Mouse (Mus musculus): ENCODE results near the gene Slc25a10.

The Slc25a10 gene

GRCm38 (mm10) chr11:120538955-120539284 is 47.3 kb downstream of the Slc25a10 start:
- DNase-seq (ENCODE audit: low read depth in 1 of 2, low spot score in 2 of 2) = no peak

- no peak for DNase-seq (ENCODE audit: low read depth in 1 of 2, low spot score in 2 of 2)
These were observed 47.8 kb downstream of the Slc25a10 start for GRCm38 (mm10) chr11:120539285-120540014.

GRCm38 (mm10) chr11:120541907-120542306 is 50.3 kb downstream of the Slc25a10 start:
- DNase-seq (ENCODE audit: low read depth in 1 of 2, low spot score in 2 of 2) = no peak

GRCm38 (mm10) chr11:120542376-120542775 is 50.7 kb downstream of the Slc25a10 start:
- DNase-seq (ENCODE audit: low read depth in 1 of 2, low spot score in 2 of 2) = no peak

GRCm38 (mm10) chr11:120545964-120546363 is 54.3 kb downstream of the Slc25a10 start:
- no peak for DNase-seq (ENCODE audit: low read depth in 1 of 2, low spot score in 2 of 2)

GRCm38 (mm10) chr11:120547469-120547868 is 55.8 kb downstream of the Slc25a10 start:
- DNase-seq (ENCODE audit: low read depth in 1 of 2, low spot score in 2 of 2) = no peak

- no peak for DNase-seq (ENCODE audit: low read depth in 1 of 2, low spot score in 2 of 2)
These were observed 56.6 kb downstream of the Slc25a10 start for GRCm38 (mm10) chr11:120548214-120548613.

GRCm38 (mm10) chr11:120548786-120549167 is 57.1 kb downstream of the Slc25a10 start:
- DNase-seq (ENCODE audit: low read depth in 1 of 2, low spot score in 2 of 2) = no peak

Measured in monocyte, adult 2 months (primary cell).